Mouse (Mus musculus) ovary, postnatal 14 days (tissue): Measurements from ENCODE around the gene Fam196b.

Source experiments
- DNase-seq: peaks from one replicate; pipeline ENCODE4 v3.0.0; 2022; ENCODE audit warnings: low spot score

The Fam196b gene

GRCm38 (mm10) chr11:34314534-34315379 lies at the start of gene Fam196b:
Fam196b (plus strand) TSS chr11:34314822.
- peak; percentile 3 for DNase-seq

GRCm38 (mm10) chr11:34272016-34272415 lies 42.6 kb upstream of the Fam196b start:
- no peak for DNase-seq

GRCm38 (mm10) chr11:34275941-34276340 lies 38.7 kb upstream of the Fam196b start:
- DNase-seq = no peak

GRCm38 (mm10) chr11:34276363-34277046 lies 38.1 kb upstream of the Fam196b start:
- DNase-seq = no peak

DNA sequence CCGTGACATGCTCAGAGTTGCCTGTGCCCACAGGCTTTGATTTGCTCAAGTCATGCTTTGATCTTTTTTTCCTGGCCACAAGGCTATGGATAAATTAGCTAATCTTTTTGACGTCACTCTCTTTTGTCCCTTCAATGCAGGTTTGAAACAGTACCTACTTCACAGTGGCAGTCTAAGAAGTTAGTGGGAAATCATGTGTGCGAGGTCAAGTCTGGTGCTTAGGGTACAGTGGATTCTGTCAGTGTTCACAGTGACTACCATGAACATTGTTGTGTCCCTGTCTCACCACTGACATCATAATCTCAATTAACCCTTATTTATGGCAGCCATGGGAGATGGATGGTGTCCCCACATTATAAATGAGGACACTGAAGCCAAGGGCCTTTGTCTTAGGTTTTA lies 37.6 kb upstream of the Fam196b start:
- no peak for DNase-seq

DNA sequence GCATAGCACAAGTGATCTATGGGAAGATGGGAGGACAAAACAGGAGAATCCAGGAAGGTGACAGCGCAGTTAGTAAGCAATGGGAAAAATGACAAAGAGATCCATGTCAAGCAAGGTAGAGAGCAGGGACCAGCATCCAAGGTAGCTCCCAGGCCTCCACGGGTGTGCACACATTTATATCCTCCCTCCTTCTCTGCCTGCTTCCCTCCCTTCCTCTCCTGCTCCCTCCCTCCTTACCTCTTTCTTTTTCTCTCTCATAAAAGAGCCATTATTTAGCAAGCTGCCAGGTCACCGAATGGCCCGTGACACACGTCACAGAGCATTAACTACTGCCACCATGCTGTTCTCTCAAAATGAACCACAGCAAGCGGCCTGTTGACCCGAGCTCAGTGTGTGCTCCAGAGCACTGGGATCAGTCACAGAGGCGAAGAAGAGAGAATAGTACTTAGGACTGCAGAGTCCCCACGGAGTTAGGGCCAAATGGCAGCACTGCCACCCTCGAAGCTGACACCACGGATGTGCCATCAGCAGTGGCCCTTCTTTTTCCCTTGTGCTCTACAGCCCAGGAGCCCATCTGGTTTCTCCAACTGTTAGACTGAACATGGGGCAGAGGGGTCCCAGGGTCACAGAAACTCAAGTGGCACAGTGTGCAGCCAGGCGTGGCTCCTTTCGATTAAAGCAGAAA lies 30.4 kb upstream of the Fam196b start:
- DNase-seq = no peak

GRCm38 (mm10) chr11:34290265-34290664 lies 24.4 kb upstream of the Fam196b start:
- DNase-seq = no peak

- DNase-seq = no peak
These were observed 23.9 kb upstream of the Fam196b start for GRCm38 (mm10) chr11:34290708-34291107.

DNA sequence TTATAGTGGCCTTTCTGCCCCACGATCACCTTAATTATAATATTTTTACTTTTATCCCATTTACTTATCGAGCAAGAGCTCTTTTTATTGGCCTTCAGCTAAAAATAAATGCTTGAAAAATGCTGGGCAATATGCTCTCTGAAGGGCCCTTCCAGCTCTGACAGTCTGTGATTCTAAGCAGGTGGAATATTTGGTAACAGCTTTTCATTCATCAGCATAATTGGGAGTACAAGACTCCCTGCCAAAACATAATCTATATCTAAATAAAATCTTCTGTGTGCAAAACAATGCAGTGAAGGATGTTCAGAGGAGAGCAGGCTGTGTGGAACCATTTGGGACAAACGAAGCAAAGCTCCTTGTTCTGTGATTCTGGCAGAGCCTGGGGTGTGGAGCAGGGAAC lies 23.3 kb upstream of the Fam196b start:
- no peak for DNase-seq

- DNase-seq = no peak
These were observed 16.8 kb upstream of the Fam196b start for GRCm38 (mm10) chr11:34297698-34298378.

GRCm38 (mm10) chr11:34299550-34299949 lies 15.1 kb upstream of the Fam196b start:
- DNase-seq = no peak

DNA sequence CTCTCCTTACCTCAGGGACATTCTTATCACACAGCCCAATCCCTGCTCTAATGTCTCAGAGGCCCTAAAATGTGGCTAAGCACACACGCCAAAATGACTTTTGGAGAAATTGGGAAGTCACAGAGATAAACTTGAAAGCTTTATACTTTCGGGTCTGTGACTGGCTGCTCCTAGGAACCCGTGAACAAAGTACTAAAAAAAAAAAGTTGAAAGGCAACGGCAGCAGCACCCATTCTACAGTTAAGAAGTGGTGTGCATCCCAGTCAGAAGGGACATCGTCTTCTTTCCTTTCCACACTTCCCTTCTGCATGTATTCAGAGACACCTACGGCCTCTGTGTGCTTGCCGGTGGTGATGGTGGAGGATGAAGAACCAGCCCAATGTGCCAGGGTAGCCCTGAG lies 14.6 kb upstream of the Fam196b start:
- DNase-seq = no peak

- DNase-seq = no peak
These were observed 8.4 kb upstream of the Fam196b start for GRCm38 (mm10) chr11:34306231-34306630.

- no peak for DNase-seq
These were observed 5.9 kb upstream of the Fam196b start for GRCm38 (mm10) chr11:34308731-34309130.

DNA sequence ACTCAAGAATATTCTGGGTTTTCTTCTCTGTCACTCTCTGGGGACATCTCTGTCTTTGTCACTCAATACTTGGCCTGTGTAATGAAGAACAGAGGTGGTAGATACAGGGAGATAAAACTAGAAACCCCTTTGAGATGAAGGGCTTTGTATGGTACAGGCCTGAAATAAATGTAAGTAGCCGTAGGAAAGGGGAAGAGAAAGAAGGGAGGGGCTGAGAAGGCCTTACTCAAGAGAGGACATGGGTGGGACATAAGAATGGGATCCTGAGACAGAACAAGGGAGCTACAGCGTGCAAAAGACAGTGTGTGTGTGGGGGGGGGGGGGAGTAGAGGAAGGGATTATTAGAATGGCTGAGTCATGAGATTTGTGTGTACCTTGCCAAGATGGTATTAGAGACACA lies 5.3 kb upstream of the Fam196b start:
- no peak for DNase-seq

DNA sequence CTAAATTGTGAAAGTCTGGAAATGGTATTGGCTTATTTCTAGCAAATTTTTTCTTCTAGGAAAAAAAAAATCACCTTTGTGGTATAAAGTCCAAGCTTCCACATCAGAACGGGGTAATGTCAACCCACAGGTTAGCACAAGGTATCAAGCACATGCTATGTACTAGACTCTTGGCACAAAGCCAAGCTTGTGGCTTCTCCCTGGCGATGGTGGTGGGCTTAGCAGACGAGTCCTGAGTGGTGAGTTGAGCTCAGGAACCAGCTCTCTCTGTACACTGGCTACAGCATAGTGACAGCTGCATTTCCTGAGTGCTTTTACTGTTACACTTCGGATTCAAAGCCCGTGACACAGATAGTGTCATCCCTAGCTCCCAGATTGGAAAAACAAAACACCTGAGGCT lies 2.9 kb upstream of the Fam196b start:
- no peak for DNase-seq

DNA sequence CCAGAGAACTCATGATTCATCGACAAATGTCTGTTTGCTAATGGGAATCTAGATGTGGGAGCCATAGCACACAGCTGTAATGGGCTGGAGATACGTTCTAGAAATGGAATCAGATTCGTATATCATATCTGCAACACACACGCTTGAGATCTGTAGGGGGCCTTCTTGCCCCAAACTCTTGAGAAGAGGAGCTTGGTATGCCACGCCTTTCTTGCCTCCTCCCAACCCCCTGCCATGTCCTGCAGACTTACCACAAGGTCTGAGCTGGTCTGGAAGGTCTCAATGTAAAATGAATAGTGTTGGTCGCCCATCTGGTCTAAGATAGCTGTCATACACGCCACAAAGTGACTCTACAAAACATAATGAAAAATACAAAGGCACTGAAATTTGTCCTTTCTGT lies 2.4 kb upstream of the Fam196b start:
- DNase-seq = no peak

DNA sequence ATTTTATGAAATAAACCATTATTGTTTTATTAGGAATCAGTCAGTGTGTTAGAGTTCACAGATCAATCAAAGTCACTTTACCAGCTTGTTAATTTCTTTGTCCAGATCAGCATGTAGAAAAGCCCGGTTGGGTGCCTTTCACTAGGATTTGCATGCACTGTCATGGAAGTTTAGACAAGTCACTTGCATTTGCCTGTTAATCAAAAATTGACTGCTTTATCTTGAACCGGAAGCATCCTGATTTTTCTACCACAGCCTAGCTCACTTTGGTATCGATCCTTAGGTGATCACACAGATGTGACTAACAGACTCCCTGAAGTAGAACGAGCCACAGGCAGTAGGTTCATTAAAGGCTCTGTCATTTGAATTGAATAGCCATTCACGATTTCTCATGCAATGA lies 761 bp downstream of the Fam196b start:
- no peak for DNase-seq

DNA sequence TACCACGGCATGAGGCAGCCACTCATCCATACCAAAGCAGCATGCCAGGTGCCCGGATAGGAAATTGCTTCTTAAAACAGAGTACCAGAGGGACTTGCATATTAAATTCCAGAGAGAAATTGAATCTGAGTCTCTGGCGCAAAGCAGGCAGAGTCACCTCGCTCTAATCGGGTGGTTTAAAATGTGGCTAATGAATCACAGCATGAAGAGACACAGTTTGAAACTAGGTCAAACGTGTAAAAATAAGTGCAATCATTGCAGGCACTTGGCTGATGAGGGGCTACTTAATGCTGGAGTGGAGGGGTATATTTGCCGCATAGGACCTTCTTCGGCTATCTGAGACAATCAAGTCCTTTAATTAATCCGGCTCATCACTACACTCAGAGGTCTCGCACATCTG lies 1.6 kb downstream of the Fam196b start:
- no peak for DNase-seq

- DNase-seq = no peak
These were observed 2.4 kb downstream of the Fam196b start for GRCm38 (mm10) chr11:34317001-34317400.

DNA sequence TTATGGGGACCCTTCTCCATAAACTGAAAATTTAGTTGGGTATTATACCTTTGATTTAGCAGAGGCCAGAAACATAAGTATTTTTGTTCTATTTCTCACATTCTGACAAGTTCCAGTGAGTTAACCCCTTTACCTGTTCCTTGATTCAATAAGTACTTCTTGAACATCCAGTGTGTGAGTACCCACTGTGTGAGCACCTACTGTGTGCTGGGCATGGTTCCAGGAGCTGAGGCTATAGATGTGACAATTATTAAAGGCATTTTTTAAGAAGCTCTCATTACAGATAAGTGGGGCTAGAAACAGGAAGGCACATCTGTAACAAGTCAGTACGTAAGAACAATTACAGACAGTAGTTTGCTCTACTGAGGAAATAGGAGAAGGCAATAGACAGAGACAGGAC lies 4.7 kb downstream of the Fam196b start:
- DNase-seq = no peak

DNA sequence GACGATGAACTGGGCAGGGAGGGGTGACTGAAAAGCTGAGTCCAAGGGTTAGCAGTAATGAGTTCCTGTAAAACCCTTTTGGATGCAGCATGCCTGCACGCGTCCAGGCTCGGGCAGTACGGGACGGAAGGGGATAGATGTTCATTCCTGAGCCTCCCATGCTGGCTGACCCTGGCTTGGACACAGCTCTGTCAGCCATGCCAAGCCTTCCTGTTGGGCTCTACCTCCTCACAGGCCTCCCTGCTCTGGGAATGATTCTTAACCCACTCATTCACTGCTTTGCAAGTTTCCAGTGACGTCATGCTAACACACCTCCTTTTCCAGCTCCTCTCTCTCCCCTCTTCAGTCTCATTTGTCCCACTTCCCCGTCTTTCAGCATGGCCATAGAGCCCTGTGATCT lies 9.0 kb downstream of the Fam196b start:
- DNase-seq = no peak
